Mouse (Mus musculus) activated CD4-positive, CD25-positive, alpha-beta regulatory T cell, adult 4 months (primary cell): ENCODE data around the gene Ube2k. TPM values are rescaled to one million over a fixed set of nuclear protein-coding genes. Genes with fewer than 3 reads are reported as not detected.
A peak's percentile ranks its signal among the peaks of the same experiment; 100 is the strongest.

Source experiments
- ATAC-seq: one replicate; pipeline ENCODE4 v1.8.0; 2017
- polyA plus RNA-seq, 2 experiments: library from polyadenylated mRNA; unstranded; fragments of 100-300 nt; shearing (Covaris generic); gene quantifications; one replicate each; pipeline ENCODE4 v1.2.1; 2017

Gene Ube2k
- polyA plus RNA-seq, 2 experiments from 2014 or later: 107 to 115 TPM

- no peak for ATAC-seq
These were observed 1.1 kb downstream of the Ube2k start for GRCm38 (mm10) chr5:65538121-65538520.

GRCm38 (mm10) chr5:65538829-65539228 is 1.8 kb downstream of the Ube2k start:
- no peak for ATAC-seq

- ATAC-seq: no peak
These were observed 2.8 kb downstream of the Ube2k start for GRCm38 (mm10) chr5:65539786-65540185.

GRCm38 (mm10) chr5:65541889-65542288 is 4.9 kb downstream of the Ube2k start:
- ATAC-seq: no peak

GRCm38 (mm10) chr5:65543491-65543890 is 6.5 kb downstream of the Ube2k start:
- ATAC-seq: no peak

- no peak for ATAC-seq
These were observed 7.6 kb downstream of the Ube2k start for GRCm38 (mm10) chr5:65544616-65545015.

GRCm38 (mm10) chr5:65549677-65550076 is 12.6 kb downstream of the Ube2k start:
- ATAC-seq: no peak

- ATAC-seq: no peak
These were observed 20.1 kb downstream of the Ube2k start for GRCm38 (mm10) chr5:65557109-65557508.

GRCm38 (mm10) chr5:65561125-65561893 is 24.3 kb downstream of the Ube2k start:
- no peak for ATAC-seq

GRCm38 (mm10) chr5:65565486-65565885 is 28.5 kb downstream of the Ube2k start:
- ATAC-seq: no peak

- ATAC-seq: no peak
These were observed 37.8 kb downstream of the Ube2k start for GRCm38 (mm10) chr5:65574876-65575275.

- ATAC-seq: no peak
These were observed 38.9 kb downstream of the Ube2k start for GRCm38 (mm10) chr5:65575896-65576295.

- no peak for ATAC-seq
These were observed 41.5 kb downstream of the Ube2k start for GRCm38 (mm10) chr5:65578545-65578944.

- no peak for ATAC-seq
These were observed 49.3 kb downstream of the Ube2k start for GRCm38 (mm10) chr5:65586291-65586690.

GRCm38 (mm10) chr5:65590199-65590598 is 53.2 kb downstream of the Ube2k start:
- ATAC-seq: no peak

GRCm38 (mm10) chr5:65592421-65592820 is 55.4 kb downstream of the Ube2k start:
- no peak for ATAC-seq

- ATAC-seq: no peak
These were observed 62.6 kb downstream of the Ube2k start for GRCm38 (mm10) chr5:65599681-65600080.

GRCm38 (mm10) chr5:65606820-65607219 is 69.8 kb downstream of the Ube2k start:
- ATAC-seq: no peak

GRCm38 (mm10) chr5:65609769-65610168 is 72.7 kb downstream of the Ube2k start:
- ATAC-seq: no peak

GRCm38 (mm10) chr5:65610541-65610940 is 73.5 kb downstream of the Ube2k start:
- no peak for ATAC-seq

- ATAC-seq: peak; percentile 43
These were observed 76.3 kb downstream of the Ube2k start for GRCm38 (mm10) chr5:65613152-65613924.

GRCm38 (mm10) chr5:65624340-65624739 is 87.3 kb downstream of the Ube2k start:
- no peak for ATAC-seq

- ATAC-seq: no peak
These were observed 101.9 kb downstream of the Ube2k start for GRCm38 (mm10) chr5:65638896-65639295.
